Mouse (Mus musculus): ENCODE results near the gene Stard8. TPM values are rescaled to one million over a fixed set of nuclear protein-coding genes. Genes with fewer than 3 reads are reported as not detected.

The Stard8 gene
- polyA plus RNA-seq, 1 experiment from 2014 or later, result 4.8 TPM

Other genes starting within 250 kb of the Stard8 start
- 37.6 and 42.2 TPM in 2 replicates for gene Ophn1, start 112.2 kb upstream of the Stard8 start, polyA plus RNA-seq (2014; fragmentation: Nextera tagmentation; extraction: Ambion mirVana)
- 14.5 and 21.4 TPM in 2 replicates for gene Yipf6, start 66.9 kb upstream of the Stard8 start, polyA plus RNA-seq (2014; fragmentation: Nextera tagmentation; extraction: Ambion mirVana)
- 13.9 and 20.0 TPM in 2 replicates for gene Efnb1, start 132.9 kb downstream of the Stard8 start, polyA plus RNA-seq (2014; fragmentation: Nextera tagmentation; extraction: Ambion mirVana)

Data from midbrain, embryonic 14.5 days (tissue).